Mouse (Mus musculus) liver, adult 2 months (tissue): ENCODE data around the gene Hsp90ab1.

ENCODE experiments used
- CTCF ChIP-seq: fragments of 200-500 bp; IDR thresholded peaks from 2 replicates; pipeline ENCODE4 v1.5.1; 2011; ENCODE audit warnings: low read depth, low read length, control low read depth
- POLR2A ChIP-seq: fragments of 200-500 bp; IDR thresholded peaks from 2 replicates; pipeline ENCODE4 v1.6.1; 2011; ENCODE audit warnings: low read length, control low read depth; ENCODE audit not compliant: insufficient read depth; ENCODE audit errors: extremely low read depth

- TF ChIP-seq POLR2A (peak; percentile 64; the same call in 1 of the 2 replicates), CTCF (no peak)
These were observed 26.6 kb upstream of the Hsp90ab1 start, which contains the start of gene Slc29a1 for GRCm38 (mm10) chr17:45599446-45600242.
